Comparison of ENCODE assay signal across 12 mouse cellular contexts in the genomic region with DNA sequence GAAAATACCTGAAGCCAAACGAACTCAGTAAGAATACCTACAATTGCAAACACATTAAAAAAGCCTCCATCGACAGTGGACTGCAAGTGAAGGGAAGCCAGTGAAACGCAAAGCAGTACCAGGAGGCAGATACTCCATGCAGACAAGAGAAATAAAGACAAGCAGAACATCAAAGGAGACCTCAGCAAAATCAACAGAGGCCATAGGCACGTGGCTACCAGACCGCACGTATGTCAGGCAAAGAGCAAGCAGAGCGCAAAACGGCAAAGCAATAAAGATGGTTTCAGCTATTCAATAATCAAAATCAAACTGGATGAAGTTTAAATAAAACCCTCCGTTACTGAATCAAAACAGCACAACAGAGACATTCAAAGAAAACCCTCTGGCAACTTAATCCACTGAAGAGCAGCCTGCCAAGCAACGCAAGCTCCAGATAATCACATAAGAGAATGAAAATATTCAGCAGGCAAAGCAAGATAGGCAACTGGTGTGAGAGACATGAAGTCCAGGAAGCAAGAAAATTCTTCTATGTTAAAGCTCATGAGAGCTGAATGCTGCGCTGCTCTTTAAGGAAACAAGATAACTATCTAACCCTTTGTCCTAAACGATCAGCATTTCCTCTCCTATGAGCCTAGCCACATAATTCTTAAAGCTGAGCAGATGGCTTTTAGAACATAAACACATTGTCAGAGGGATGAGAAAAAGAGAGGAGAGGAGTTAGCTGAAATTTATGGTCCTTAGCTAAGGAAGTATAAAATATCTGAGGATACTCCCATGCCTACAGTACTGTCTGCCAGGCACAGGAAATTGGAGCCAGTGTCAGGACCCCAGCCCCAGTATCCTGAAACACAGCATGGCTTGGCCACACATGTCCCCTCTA.
A peak's percentile ranks its signal among the peaks of the same experiment; 100 is the strongest.
DNase-seq lines count a peak whose midpoint lies in the region; ATAC-seq lines count a peak whose summit lies in the region.
"Had no signal": no experiment of that assay in that cellular context is flagged by ENCODE, and none has a peak within 500 bp of the region (broad histone marks: within the 10 kb centered on the region; RNA-seq: fewer than 3 reads in every experiment).

No protein-coding gene starts in this region.

- peak; percentile 39 for ATAC-seq in CD4-positive, CD25-positive, alpha-beta regulatory T cell, adult 4 months
- ATAC-seq in common myeloid progenitor, adult 5-6 weeks (replicated peaks; ENCODE audit: low read depth, poor library complexity, severe bottlenecking), result 0 out of 2 replicates have a peak, but pooled peaks have one; percentile 12
- ATAC-seq: forebrain, embryonic 15.5 days; Patski had no signal

- DNase-seq in kidney, postnatal 10 days, result peak; percentile 10
- no peak for DNase-seq in kidney, adult 8-10 months
- DNase-seq in mesoderm, embryonic 11.5 days (ENCODE audit: low read depth, low spot score), result peak; percentile 19
- no peak for DNase-seq in spleen, postnatal 10 days (ENCODE audit: low spot score in 2 of 2)
- no peak for DNase-seq in adrenal gland, adult (ENCODE audit: inconsistent age in 2 of 2, low spot score in 1 of 2)
- no peak for DNase-seq in right cerebral cortex, postnatal 10 days (ENCODE audit: low spot score in 2 of 2)
- DNase-seq: heart, postnatal 4 days; retina, postnatal 1 day had no signal

Comparison
In these comparisons a context has a peak if more than half of its experiments do, and no peak if none do; other contexts are left out.
1. DNase-seq: peak in kidney, postnatal 10 days (single experiment) and mesoderm, embryonic 11.5 days (single experiment); none in kidney, adult 8-10 months (0 of 2), spleen, postnatal 10 days (0 of 2), adrenal gland, adult (0 of 2) and right cerebral cortex, postnatal 10 days (0 of 2).